ENCODE assay signal across 8 mouse cellular contexts in genomic region chr6:18848702-18849061, GRCm38 (mm10). TPM values are rescaled to one million over a fixed set of nuclear protein-coding genes. Genes with fewer than 3 reads are reported as not detected.
A peak's percentile ranks its signal among the peaks of the same experiment; 100 is the strongest.
DNase-seq lines count a peak whose midpoint lies in the region; ATAC-seq and TF ChIP-seq lines count a peak whose summit lies in the region.

No protein-coding gene starts in this region.

- under 1% methylated on average over 28 of the region's 28 CpGs for WGBS in kidney, postnatal 0 days
- WGBS in embryonic facial prominence, embryonic 10.5 days: under 1% methylated on average over 28 of the region's 28 CpGs
- WGBS in neural tube, embryonic 13.5 days: 0% methylated on average over 27 of the region's 28 CpGs

- peak overlapping the region; percentile 66 for H3K4me2 ChIP-seq in kidney, postnatal 0 days (ENCODE audit: low read length)
- peak overlapping the region; percentile 65 for H3K4me2 ChIP-seq in neural tube, embryonic 13.5 days

- H3K27me3 ChIP-seq in kidney, postnatal 0 days (ENCODE audit: insufficient read depth, low read length): no peaks in the 10 kb centered on the region
- no peaks in the 10 kb centered on the region for H3K27me3 ChIP-seq in embryonic facial prominence, embryonic 10.5 days (replicated peaks; ENCODE audit: low read depth, poor library complexity, severe bottlenecking)
- no peaks in the 10 kb centered on the region for H3K27me3 ChIP-seq in neural tube, embryonic 13.5 days

- H3K27ac ChIP-seq in kidney, postnatal 0 days: peak overlapping the region; percentile 93
- H3K27ac ChIP-seq in embryonic facial prominence, embryonic 10.5 days (replicated peaks): peak overlapping the region; percentile 99
- H3K27ac ChIP-seq in neural tube, embryonic 13.5 days (replicated peaks): peak overlapping the region; percentile 91

- peak overlapping the region; percentile 78 for H3K4me3 ChIP-seq in kidney, postnatal 0 days (replicated peaks; ENCODE audit: low read depth, low read length)
- peak overlapping the region; percentile 94 for H3K4me3 ChIP-seq in embryonic facial prominence, embryonic 10.5 days
- H3K4me3 ChIP-seq in neural tube, embryonic 13.5 days: peak overlapping the region; percentile 68

- 0 out of 2 replicates have a peak, but pooled peaks cover 3% of the 10 kb centered on the region for H3K4me1 ChIP-seq in kidney, postnatal 0 days (replicated peaks; ENCODE audit: insufficient read depth, low read length)
- peaks cover 15% of the 10 kb centered on the region for H3K4me1 ChIP-seq in embryonic facial prominence, embryonic 10.5 days
- H3K4me1 ChIP-seq in neural tube, embryonic 13.5 days (replicated peaks): peaks cover 26% of the 10 kb centered on the region

- peak overlapping the region; percentile 94 for H3K9ac ChIP-seq in kidney, postnatal 0 days (ENCODE audit: low read depth, low read length)
- peak overlapping the region; percentile 88 for H3K9ac ChIP-seq in neural tube, embryonic 13.5 days

- no peaks in the 10 kb centered on the region for H3K9me3 ChIP-seq in kidney, postnatal 0 days (replicated peaks; ENCODE audit: low read length)
- no peaks in the 10 kb centered on the region for H3K9me3 ChIP-seq in embryonic facial prominence, embryonic 10.5 days
- H3K9me3 ChIP-seq in neural tube, embryonic 13.5 days: no peaks in the 10 kb centered on the region

- DNase-seq in kidney, postnatal 0 days (ENCODE audit: low spot score): no peak
- DNase-seq in kidney, postnatal 10 days: no peak
- no peak for DNase-seq in embryonic facial prominence, embryonic 10.5 days (ENCODE audit: low spot score)
- no peak for DNase-seq in cerebellum, postnatal 10 days
- DNase-seq in natural killer cell, adult 2 months (ENCODE audit: low spot score in 2 of 2): no peak
- no peak for DNase-seq in MN1 (ENCODE audit: low spot score)

- H3K36me3 ChIP-seq in kidney, postnatal 0 days (ENCODE audit: insufficient read depth, low read length): peaks cover 3% of the 10 kb centered on the region; the same call in 1 of the 2 replicates
- H3K36me3 ChIP-seq in embryonic facial prominence, embryonic 10.5 days (replicated peaks): peaks cover 31% of the 10 kb centered on the region
- peaks cover 26% of the 10 kb centered on the region for H3K36me3 ChIP-seq in neural tube, embryonic 13.5 days

- TF ChIP-seq CTCF in kidney, postnatal 0 days (IDR thresholded peaks at IDR 0.05; ENCODE audit: low read depth): no peak

- no peak for ATAC-seq in kidney, postnatal 0 days (replicated peaks; ENCODE audit: low FRiP score, low read depth)
- peak; percentile 34 for ATAC-seq in inflammation-experienced regulatory T-cells, adult 6 months
- ATAC-seq in neural tube, embryonic 13.5 days (ENCODE audit: low read depth): no peak; the same call in 1 of the 2 replicates

RNA-seq across cellular contexts. Expression of gene Lsm8, which starts 0.3 kb away (rescaled TPM):
- polyA plus RNA-seq in kidney, postnatal 0 days (2015; fragmentation: Nextera tagmentation; extraction: Ambion mirVana): 219 and 228 TPM in 2 replicates
- polyA plus RNA-seq in embryonic facial prominence, embryonic 10.5 days (2016; fragmentation: Nextera tagmentation; extraction: Ambion mirVana): 242 and 251 TPM in 2 replicates
- polyA plus RNA-seq in inflammation-experienced regulatory T-cells, adult 6 months (2017; shearing (Covaris generic)): 10 to 100 TPM; 53.5 to 69.3 (median 67.3) TPM
- 124 and 145 TPM in 2 replicates for polyA plus RNA-seq in neural tube, embryonic 13.5 days (2015; fragmentation: Nextera tagmentation; extraction: Ambion mirVana)

RNA-seq across cellular contexts. Expression of gene Ankrd7, which starts 17.4 kb away (rescaled TPM):
- polyA plus RNA-seq in kidney, postnatal 0 days (2015; fragmentation: Nextera tagmentation; extraction: Ambion mirVana): not detected in 2 replicates
- polyA plus RNA-seq in embryonic facial prominence, embryonic 10.5 days (2016; fragmentation: Nextera tagmentation; extraction: Ambion mirVana): 0.38 and 0.87 TPM in 2 replicates
- polyA plus RNA-seq in inflammation-experienced regulatory T-cells, adult 6 months (2017; shearing (Covaris generic)): under 1 TPM in 2 of 3 experiments, not detected in 1; 0.30 to 0.59 TPM
- polyA plus RNA-seq in neural tube, embryonic 13.5 days (2015; fragmentation: Nextera tagmentation; extraction: Ambion mirVana): not detected in 2 replicates
